Mouse (Mus musculus) mesoderm, embryonic 11.5 days (tissue): ENCODE measurements around the gene Rufy4.
A peak's percentile ranks its signal among the peaks of the same experiment; 100 is the strongest.

Source experiments
- DNase-seq: peaks from one replicate; pipeline ENCODE4 v3.0.0-alpha.2; 2012; ENCODE audit warnings: low read depth, low spot score

Gene Rufy4

GRCm38 (mm10) chr1:74105660-74106059 is 19.7 kb upstream of the Rufy4 start:
- DNase-seq, result no peak

GRCm38 (mm10) chr1:74106214-74106613 is 19.1 kb upstream of the Rufy4 start:
- no peak for DNase-seq

DNA sequence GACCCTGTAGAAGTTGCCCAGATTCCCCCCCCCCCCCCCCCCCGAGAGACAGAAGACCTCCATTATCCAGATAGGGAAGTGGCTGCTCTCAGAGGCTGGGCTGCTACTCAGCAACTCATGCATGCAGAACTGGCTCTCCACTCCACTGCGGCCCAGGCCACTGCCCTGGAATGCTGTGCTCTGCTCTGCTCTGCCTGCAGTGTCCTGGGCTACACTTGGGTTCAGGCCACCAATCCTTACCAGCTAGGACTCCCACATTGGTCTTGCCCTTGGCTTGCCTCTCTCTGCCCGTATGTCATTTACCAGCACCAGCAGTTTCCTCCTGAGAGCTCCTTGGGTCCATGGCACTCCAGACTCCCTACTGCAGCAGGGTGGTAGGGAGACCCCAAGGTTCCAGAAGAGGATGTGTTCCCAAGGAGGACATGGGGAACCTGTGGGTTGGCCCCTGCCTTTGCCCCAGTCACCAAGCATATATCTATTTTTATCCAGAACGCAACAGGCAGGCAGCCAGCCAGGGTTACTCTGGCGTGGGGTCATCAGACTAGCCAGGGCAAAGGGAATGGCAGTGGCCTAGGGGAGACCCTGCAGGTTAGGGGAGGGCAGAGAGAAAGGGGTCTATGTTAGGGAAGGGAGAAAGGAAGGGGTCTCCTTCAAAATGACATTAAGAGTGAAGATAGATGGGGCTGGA is 17.3 kb upstream of the Rufy4 start:
- DNase-seq, result no peak

DNA sequence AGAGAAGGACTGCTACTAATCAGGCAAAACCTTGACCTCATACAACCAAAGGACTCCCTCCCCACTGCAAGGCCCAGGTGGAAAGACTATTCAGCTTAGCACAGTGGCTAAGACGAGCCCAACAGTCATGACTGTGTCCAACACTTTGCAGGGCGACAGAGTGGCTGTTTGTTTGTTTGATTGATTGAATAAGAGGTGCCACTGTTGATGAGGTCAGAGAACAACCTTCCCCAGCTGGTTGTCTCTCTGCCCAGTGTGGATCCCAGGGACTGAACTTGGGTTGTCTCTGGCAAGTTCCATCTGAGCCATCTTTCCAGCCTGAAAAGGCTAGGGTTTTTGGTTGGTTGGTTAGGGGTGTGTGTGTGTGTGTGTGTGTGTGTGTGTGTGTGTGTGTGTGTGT is 15.7 kb upstream of the Rufy4 start:
- no peak for DNase-seq

- DNase-seq, result peak; percentile 85
Observed at GRCm38 (mm10) chr1:74110932-74111695, 14.2 kb upstream of the Rufy4 start.

- no peak for DNase-seq
Observed at GRCm38 (mm10) chr1:74111696-74112030, 13.7 kb upstream of the Rufy4 start.

DNA sequence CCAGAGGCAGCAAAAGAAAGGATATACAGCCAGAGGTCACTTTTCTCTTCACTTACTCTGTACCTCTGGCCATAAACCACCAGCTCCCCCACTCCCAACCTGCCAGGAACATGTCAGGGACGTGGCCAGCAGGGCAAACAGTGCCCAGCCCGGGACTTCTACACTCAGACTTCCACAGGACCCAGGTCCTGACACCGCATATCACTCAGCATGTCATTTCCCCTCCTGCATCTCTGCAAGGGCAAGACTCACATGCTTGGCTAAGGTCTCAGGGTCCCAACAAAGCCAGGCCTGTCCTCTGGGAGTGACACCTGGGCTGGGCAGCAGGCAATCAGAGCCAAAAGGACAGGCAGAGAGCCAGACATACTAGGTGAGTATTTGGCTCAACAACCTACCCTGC is 12.3 kb upstream of the Rufy4 start:
- DNase-seq, result no peak

DNA sequence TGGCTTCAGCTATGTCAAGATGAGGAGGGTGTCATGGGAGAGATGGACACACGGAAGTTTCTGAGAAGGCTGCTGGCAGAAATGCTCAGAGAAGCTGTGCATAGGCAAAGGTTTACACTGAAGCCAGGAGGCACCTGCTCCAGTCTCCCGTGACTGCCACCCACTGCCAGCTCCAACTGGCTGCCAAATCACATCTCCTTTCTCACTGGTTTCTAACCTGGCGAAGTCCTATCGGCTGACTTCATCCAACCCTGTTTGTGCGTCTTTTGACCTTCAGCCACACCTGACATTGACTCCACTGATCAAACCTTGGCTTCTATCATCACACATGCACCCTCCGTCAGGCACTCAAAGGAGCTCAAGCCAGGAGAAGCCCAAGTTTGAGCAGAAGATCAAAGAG is 7.5 kb upstream of the Rufy4 start:
- DNase-seq, result no peak

DNA sequence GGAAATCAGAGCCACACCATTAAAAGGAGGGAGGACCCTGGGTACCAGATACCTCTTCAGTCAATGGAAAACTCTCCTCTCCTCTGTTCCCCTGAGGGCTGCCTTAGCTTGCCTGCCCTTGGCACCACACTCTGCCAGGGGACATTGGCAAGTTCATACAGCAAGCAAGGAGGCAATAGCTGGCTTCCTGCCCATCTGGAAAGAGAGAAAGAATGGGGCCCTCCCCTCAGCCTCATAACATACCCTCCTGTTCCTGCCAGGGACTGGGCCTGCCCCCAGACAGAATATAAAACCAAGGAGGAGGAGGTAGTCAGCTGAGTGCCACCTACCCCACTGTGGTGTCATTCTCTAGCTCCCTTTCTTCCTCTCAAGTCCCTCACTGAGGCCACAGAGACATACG is 6.2 kb upstream of the Rufy4 start:
- no peak for DNase-seq

DNA sequence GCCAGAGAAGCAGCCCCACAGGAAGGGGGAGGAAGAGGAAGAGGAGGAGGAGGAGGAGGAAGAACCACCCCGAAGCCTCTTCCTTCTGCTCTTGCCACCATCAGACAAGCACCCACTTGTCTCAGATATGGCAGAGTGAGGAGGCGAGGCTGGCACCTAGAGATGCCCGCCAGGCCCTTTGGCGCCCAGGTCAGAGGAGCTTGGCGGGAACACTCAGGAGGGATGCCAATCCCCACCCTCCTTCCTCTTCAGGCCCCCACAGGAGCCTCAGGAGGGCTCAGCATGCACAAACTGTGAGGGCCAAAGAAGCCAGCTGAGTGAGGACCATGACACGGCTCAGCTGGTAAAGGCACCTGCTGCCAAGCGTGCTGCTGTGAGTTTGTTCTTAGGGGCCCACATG is 4.2 kb upstream of the Rufy4 start:
- no peak for DNase-seq

- DNase-seq, result no peak
Observed at GRCm38 (mm10) chr1:74121821-74122576, 3.3 kb upstream of the Rufy4 start.

GRCm38 (mm10) chr1:74123215-74123614 is 2.1 kb upstream of the Rufy4 start:
- no peak for DNase-seq

DNA sequence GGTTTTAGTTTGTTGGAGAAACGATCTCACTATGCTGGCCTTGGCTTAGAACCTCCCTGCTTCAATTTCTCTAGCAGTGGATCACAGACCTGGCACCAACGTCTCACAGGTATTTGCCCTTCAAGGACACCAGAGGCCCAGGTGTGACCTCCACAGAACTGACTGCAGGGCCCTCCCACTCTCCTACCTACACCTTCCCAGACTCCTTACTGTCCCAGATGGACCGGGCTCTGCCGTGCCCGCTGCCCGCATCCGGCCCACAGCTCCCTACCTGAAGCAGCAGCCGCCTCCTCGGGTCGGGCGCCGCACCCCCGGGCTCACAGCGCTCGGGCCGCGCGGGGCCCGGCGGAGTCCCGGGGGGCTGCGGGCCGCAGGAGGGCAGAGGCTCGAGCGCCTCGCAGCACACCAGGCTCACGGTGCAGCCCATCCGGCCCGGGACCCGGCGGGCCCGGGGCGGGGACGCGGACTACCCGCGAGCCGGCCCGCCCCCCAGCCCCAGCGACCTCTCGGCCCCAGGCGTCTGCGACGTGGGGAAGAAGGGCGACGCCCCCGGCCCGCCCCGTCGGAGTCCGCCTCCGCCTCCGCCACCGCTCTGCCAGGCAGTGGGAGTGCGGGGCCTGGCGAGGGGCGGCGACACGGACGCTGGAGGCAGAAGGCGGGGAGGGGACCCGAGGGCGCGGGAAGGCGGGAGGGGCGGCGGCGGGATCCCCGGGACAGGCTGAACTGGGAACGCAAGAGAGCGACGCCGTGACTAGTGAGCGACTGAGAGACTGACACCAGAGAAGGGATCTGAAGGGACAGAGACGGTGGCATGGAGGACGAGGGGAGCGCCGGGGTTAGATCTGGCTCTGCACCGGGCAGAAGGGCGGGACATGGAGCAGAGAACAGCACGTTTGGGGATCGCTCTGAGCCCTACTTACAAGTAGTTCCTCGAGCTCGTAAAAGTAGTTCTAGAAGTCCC is 1.0 kb upstream of the Rufy4 start, which contains the start of gene Tns1:
Tns1 (minus strand) TSS at position 429 of the 961 bp plus-strand sequence.
- peak; percentile 47 for DNase-seq

DNA sequence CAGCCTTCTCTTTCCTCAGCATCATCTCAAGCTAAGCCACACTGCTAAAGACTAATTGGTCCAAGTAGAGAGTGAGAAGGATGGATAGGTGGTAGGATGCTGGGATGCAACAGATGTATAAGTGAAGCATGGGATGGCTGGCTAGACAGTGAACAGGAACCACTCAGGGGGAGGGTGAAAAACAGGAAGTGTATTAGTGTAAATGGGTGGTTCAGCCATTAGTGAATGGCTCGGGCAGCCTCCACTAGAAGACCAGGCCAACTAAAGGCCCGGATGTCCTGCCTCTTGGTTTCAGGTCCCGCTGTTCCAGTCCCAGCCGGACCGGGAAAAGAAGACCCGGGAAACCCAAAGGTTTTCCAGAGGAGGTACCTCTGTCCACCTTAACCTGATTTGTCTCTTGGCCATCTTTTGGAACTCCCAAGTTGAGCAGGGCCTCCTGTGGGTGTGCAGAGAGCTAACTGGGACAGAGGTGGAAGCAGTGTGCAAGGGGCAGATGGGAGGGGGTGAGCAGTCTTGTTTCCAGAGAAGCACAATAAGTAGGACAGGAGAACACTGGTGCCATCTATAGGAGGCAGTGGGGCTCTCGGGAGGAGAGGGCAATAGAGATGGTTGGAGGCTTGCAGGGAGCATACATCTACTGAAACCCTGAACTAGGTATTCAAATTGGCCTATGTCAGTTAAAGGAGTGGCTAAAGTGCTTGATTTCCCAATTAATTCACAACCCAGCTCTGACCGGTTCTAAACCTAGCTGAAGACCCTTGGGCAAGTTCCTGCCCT is 5.7 kb downstream of the Rufy4 start:
- no peak for DNase-seq

- no peak for DNase-seq
Observed at GRCm38 (mm10) chr1:74132011-74132410, 6.7 kb downstream of the Rufy4 start.

- DNase-seq, result no peak
Observed at GRCm38 (mm10) chr1:74133954-74134353, 8.6 kb downstream of the Rufy4 start.

GRCm38 (mm10) chr1:74135326-74135950 is 10.1 kb downstream of the Rufy4 start:
- DNase-seq, result no peak

- DNase-seq, result no peak
Observed at GRCm38 (mm10) chr1:74139415-74139814, 14.1 kb downstream of the Rufy4 start.

- no peak for DNase-seq
Observed at GRCm38 (mm10) chr1:74141781-74142180, 16.4 kb downstream of the Rufy4 start.
